Mouse (Mus musculus): ENCODE results near the gene Map2k2.

Gene Map2k2

DNA sequence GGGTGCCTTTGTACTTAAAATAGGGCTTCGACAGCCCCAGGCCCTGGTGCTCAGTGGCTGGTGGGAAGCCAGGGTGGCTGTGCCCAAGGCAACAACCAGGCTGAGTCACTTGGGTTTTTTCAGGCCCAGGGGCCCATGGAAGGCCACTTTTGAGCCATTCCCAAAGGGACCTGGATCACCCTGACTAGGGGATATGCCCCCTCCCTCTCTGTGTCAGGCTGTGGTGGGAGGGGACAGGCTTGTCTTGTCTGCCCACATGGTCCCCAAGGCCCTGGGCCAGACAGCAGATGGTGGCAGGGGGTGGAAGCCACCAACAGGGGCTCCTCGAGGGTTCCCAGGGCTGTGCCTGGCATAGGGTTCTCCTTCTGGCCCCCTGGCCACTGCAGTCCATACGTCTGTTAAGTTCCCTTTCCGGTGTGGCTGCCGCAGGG is 36.9 kb downstream of the Map2k2 start:
- 24% methylated on average over 5 of the region's 5 CpGs for WGBS

DNA sequence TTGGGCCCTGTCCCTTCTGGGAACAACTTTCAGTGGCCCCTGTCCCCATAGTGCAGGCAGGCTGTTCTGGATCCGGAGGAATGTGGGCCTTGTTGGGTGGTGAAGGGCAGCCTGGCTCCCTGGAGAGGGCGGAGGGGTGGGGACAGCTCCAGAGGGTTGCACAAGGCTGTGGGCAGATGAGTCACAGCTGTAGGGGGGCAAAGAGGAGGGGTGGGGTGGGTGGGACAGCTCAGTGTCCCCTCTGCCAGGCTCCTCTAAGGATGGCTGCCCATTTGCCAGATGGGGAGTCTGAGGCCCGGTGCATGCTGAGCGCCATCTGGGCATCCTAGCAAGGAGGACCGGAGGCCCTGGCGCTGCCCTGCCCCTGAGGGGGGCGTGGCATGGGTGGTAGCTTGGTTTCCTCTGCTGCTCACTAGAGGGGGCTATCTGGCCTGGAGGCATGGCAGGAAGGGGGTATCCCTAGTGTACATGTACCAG is 37.5 kb downstream of the Map2k2 start:
- 65% methylated on average over 7 of the region's 7 CpGs for WGBS

- WGBS: 90% methylated on average over 52 of the region's 52 CpGs
These were observed 38.2 kb downstream of the Map2k2 start for GRCm38 (mm10) chr10:81143845-81144437.

DNA sequence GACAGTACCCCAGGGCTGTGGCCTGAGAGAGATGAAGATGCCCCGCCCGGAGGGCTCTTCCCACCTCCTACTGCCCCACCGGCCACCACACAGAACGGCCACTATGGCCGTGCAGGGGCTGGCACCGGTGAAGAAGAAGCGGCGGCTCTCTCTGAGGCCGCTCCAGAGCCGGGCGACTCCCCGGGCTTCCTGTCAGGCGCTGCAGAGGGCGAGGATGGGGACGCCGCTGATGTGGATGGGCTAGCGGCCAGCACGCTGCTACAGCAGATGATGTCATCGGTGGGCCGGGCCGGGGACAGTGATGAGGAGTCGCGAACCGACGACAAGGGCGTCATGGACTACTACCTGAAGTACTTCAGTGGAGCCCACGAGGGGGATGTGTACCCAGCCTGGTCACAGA is 39.0 kb downstream of the Map2k2 start:
- WGBS: 74% methylated on average over 27 of the region's 27 CpGs

- 89% methylated on average over 6 of the region's 6 CpGs for WGBS
These were observed 39.6 kb downstream of the Map2k2 start for GRCm38 (mm10) chr10:81145307-81145706.

- 68% methylated on average over 7 of the region's 7 CpGs for WGBS
These were observed 40.1 kb downstream of the Map2k2 start for GRCm38 (mm10) chr10:81145778-81146177.

- 61% methylated on average over 4 of the region's 4 CpGs for WGBS
These were observed 40.6 kb downstream of the Map2k2 start for GRCm38 (mm10) chr10:81146296-81146695.

DNA sequence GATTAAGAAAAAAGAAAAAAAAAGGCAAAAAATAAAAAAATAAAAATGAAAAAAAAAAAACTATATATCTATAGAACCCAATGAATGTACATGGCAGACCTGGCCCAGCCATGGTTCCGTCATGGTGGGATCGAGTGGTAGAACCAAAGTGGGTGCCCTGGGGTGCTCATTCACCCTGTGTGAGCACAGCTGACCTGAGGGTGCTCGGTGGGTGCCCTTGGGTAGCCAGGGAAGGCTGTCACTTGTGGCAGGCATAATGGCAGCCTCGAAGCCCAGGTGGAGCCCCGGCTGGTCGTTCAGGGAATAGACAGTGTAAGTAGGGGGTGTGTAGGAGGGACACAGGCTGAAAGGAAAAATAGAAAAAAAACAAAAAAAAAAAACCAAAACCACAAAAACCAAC is 45.5 kb downstream of the Map2k2 start:
- WGBS: 50% methylated on average over 6 of the region's 6 CpGs

DNA sequence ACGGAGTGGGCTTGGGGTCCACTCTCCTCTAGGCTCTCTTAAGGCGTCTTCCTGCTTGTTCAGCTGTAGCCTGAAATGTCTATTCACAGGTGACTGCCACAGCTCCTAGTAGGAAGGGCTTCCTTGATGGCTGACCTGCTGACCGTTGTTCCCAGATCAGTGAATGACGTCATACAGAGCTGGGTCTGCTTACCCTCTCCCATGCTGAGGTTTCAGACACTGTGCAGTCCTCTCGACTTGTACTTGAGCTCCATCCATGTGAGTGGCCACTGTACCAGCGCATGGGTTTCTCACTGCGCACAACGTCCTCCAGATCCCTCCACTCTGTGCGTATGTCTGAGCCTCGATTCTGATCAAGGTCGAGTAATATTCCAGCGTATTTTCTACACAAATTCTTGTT is 46.9 kb downstream of the Map2k2 start:
- WGBS: 65% methylated on average over 12 of the region's 12 CpGs

DNA sequence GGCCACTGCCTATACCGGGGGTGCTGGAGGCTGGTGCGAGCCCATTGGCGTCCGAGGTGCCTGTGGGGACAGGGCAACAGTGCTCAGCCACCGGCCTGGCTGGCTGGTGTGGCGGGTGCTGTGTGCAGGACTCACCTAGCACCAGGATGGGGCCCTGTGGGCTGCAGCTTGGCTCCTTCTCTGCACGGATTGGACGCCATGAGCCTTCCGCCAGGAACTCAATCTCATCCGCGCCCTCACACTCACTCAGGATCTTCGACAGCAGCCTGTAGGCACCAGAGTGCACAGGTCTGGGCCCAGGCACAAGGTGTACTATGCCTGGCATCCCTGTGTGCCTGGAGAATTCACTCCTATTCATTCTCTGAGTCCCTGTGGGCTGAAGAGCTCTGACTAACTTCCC is 48.6 kb downstream of the Map2k2 start:
- WGBS: 85% methylated on average over 12 of the region's 12 CpGs

DNA sequence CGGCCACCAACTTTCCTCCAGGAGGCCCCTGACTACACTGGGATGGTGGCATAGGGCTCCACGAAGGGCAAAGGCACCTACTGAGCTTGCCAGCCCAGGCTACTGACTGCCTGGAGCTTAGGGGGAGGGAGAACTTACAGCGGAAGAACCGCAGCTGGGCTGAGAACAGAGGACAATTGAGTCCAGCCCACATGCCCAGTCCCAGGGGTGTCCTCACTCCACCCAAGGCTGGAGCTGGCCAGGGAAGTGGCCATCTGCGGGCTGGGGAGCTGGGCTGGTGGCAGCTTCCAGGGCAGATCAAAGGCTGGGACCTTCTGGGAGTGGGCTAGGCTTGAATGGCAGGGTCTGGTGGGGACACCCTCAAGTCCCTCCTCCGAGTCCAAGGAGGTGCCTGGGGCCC is 49.0 kb downstream of the Map2k2 start:
- WGBS: 61% methylated on average over 6 of the region's 6 CpGs

DNA sequence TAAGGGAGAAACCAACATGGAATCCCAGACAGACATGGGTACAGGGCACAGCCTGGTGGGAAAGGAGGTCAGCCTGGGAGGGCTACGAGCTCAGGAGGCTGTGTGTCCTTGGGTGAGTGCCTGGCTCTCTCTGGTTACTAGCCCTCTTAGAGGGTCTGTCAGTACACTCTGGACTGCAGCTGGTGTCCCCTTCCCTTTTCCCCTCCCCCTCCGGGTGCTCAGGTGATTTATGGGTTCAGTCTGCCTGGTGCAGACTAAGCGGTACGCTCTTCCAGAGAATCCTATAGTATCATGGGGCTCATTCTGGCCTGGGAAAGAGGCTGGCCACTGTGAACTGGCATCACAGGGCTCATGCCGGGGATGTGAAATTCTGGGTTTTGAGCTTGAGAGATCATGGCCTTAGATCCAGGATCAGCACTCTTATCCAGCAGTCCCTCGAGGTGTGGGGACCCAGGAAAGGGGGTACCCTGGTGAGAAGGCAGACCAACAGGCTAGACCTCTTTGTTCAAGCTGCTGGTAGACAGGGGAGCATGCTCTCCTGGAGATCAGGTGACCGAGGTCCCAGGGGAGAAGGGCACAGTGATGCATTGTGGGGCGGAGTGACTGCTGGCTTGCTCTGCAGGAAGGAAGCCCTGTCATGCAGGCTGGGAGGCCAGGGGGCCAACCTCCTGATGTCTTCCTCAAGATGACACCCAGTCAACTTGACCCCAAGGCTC is 56.0 kb downstream of the Map2k2 start:
- WGBS: 88% methylated on average over 8 of the region's 8 CpGs

- WGBS: 64% methylated on average over 2 of the region's 2 CpGs
These were observed 56.6 kb downstream of the Map2k2 start for GRCm38 (mm10) chr10:81162318-81162652.

GRCm38 (mm10) chr10:81165118-81165517 is 59.4 kb downstream of the Map2k2 start:
- WGBS: 83% methylated on average over 8 of the region's 8 CpGs

DNA sequence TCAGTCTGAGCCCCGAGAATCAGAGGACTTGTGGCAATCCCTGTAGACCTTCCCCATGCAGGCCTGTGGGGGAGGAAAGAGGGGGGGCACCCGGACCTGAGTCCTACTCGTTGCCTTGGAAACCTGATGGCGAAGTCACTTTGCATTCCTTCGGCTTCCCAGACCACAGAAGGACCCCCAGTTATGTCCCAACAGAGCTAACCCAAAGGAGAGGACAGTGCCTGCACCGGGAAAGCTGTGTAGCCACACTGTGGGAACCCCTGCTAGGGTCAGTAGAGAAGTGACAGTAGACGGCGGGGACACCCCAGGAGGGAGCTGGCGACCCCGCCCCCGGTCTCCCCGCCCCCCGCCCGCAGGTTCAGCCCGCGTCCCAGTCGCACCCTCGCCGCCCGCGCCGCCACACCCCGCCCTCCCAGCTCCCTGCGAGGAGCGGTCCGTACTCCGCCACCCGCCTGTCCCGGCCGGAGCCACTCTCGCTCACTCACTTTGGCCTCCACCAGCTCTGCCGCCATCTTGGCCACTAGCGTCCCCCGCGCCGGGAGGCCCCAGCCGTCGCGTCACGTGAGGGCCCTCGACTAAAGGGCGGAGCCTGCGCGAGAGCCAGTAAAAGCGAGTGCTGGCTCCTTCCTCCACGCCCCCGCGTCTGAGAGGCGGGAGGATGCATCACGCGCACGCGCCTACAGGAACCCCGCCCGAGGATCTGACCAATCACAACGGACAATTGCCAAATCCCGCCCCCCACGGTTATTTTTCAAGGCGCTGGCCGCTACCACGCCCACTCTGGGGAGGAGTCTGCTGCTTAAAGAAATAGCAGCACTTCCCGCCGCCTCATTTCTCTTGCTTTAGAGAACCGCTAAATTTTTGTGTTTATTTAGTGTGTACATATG is 61.7 kb downstream of the Map2k2 start, which contains the start of gene Pias4:
Gene Pias4 (minus strand): TSS at position 724 of the 887 bp plus-strand sequence.
- under 1% methylated on average over 56 of the region's 64 CpGs for WGBS

- WGBS: 6% methylated on average over 5 of the region's 5 CpGs
These were observed 62.3 kb downstream of the Map2k2 start for GRCm38 (mm10) chr10:81168087-81168431.

- WGBS: under 1% methylated on average over 29 of the region's 29 CpGs
These were observed 63.0 kb downstream of the Map2k2 start for GRCm38 (mm10) chr10:81168521-81169244.

- WGBS: 15% methylated on average over 13 of the region's 14 CpGs
These were observed 63.7 kb downstream of the Map2k2 start for GRCm38 (mm10) chr10:81169411-81169900.

- 2% methylated on average over 21 of the region's 21 CpGs for WGBS
These were observed 67.4 kb downstream of the Map2k2 start for GRCm38 (mm10) chr10:81173132-81173531.

DNA sequence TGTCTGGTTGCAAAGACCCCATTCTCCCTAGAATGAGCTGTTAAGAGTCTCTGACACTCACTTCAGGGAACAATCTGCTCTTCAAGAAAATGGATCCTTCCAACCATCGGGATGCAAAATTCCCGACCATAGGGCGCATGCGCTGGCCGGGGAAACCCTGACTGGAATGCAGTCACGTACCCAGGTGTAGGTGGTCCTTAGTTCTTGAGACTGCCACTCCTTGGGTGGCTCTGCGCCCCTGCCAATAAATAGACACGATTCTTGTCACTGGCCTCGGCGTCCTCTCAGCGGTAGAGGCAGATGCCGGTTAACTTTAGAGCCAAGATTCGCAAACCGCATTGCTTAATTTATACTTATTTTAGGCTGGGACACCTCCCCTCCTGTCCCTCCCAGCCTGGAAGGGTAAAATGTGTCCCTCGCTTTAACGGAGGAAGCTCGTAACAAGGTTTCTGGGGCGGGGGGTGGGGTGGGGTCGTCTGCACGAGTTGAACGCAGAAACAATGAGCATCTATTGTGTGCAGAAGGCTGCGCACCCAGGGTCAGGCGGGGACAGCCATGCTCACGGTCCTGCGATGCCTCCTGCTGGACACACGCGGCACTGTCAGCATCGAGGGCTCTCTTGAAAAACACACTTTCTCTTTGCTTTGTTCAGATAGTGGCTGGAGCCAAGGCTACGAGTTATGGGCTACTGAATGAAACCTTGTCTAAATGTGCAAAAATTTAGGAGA is 69.1 kb downstream of the Map2k2 start:
- 2% methylated on average over 29 of the region's 29 CpGs for WGBS

DNA sequence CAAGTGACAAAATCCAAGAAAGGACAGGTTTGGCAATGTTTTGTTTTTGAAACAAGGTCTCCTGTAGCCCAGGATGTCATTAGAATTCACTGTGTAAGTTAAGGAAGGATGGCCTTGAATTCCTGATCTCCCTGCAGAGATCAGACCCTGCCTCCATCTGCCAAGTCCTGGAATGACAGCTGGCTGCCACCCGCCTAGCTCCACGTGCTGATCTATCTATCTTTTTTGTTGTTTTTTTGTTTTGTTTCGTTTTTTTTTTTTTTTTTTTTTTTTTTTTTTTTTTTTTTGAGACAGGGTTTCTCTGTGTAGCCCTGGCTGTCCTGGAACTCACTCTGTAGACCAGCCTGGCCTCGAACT is 69.6 kb downstream of the Map2k2 start:
- WGBS: 0% methylated on average over 4 of the region's 4 CpGs

Data from cerebral cortex, adult 2 months (tissue).